Mouse (Mus musculus): ENCODE results near the gene Trim2. TPM values are rescaled to one million over a fixed set of nuclear protein-coding genes. Genes with fewer than 3 reads are reported as not detected.
A peak's percentile ranks its signal among the peaks of the same experiment; 100 is the strongest.

Trim2 gene
- polyA plus RNA-seq, 1 experiment from 2014 or later: 23.0 TPM

GRCm38 (mm10) chr3:84305010-84305692 lies 1.5 kb downstream of the Trim2 start:
- TF ChIP-seq CTCF (IDR thresholded peaks at IDR 0.05; ENCODE audit: low read depth): no peak
- peak overlapping the region; percentile 76 for H3K4me2 ChIP-seq (ENCODE audit: low read length)
- no peaks in the 10 kb centered on the region for H3K27me3 ChIP-seq (ENCODE audit: insufficient read depth, low read length)
- H3K27ac ChIP-seq: no peak overlapping the region
- no peaks in the 10 kb centered on the region for H3K9me3 ChIP-seq (replicated peaks; ENCODE audit: low read length)
- DNase-seq (ENCODE audit: low spot score) (peak; percentile 49), ATAC-seq (replicated peaks; ENCODE audit: low FRiP score, low read depth) (peak; percentile 64)
- WGBS: 2% methylated on average over 28 of the region's 28 CpGs
- H3K9ac ChIP-seq (ENCODE audit: low read depth, low read length): no peak overlapping the region
- no peaks in the 10 kb centered on the region for H3K36me3 ChIP-seq (ENCODE audit: insufficient read depth, low read length)
- H3K4me1 ChIP-seq (replicated peaks; ENCODE audit: insufficient read depth, low read length): peaks cover 14% of the 10 kb centered on the region
- H3K4me3 ChIP-seq (replicated peaks; ENCODE audit: low read depth, low read length): peak overlapping the region; percentile 35

DNA sequence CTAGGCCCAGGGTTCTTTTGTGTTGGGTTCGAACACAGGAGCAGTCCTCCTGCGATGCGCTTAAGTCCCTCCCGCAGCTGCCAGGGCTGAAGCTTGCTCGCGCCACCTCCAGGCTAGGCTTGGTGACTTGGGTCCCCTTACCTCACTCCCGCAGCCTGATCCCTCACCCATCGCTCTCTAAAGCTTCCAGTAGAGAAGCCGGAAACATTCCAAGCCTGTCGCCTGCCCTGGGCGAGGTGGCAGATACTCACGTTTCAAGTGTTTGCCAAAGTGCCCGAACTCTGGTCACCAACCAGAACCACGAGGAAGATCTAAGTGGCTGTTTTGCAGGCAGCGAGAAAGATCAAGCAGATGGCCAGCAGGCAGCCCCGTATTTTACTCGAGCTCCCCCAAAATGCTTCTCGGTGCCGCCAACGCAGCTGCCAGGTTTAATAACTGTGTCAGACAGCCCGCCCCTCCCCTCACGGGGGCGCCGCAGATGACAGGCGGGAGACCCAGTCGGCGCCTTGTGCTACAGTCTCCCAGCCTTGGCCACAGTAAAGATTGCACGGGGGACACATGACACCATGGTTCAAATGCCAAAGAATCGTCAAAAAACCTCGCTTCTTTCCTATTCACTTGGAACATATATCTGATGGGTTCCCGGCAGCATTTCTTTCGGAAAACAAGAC lies 2.2 kb downstream of the Trim2 start:
- under 1% methylated on average over 32 of the region's 32 CpGs for WGBS
- Histone ChIP-seq H3K9ac (ENCODE audit: low read depth, low read length) (0 out of 2 replicates have a peak overlapping the region, but pooled peaks have one; percentile 27), H3K9me3 (replicated peaks; ENCODE audit: low read length) (no peaks in the 10 kb centered on the region), H3K4me2 (ENCODE audit: low read length) (peak overlapping the region; percentile 76), H3K36me3 (ENCODE audit: insufficient read depth, low read length) (no peaks in the 10 kb centered on the region), H3K27me3 (ENCODE audit: insufficient read depth, low read length) (no peaks in the 10 kb centered on the region), H3K27ac (no peak overlapping the region), H3K4me3 (replicated peaks; ENCODE audit: low read depth, low read length) (peak overlapping the region; percentile 35), H3K4me1 (replicated peaks; ENCODE audit: insufficient read depth, low read length) (peaks cover 14% of the 10 kb centered on the region)
- ATAC-seq (replicated peaks; ENCODE audit: low FRiP score, low read depth) (0 out of 2 replicates have a peak, but pooled peaks have one; percentile 15), DNase-seq (ENCODE audit: low spot score) (peak; percentile 76)
- TF ChIP-seq CTCF (IDR thresholded peaks at IDR 0.05; ENCODE audit: low read depth): peak; percentile 58

GRCm38 (mm10) chr3:84303395-84303949 lies 3.2 kb downstream of the Trim2 start:
- DNase-seq (ENCODE audit: low spot score): no peak
- H3K9ac ChIP-seq (ENCODE audit: low read depth, low read length): no peak overlapping the region
- no peak overlapping the region for H3K27ac ChIP-seq
- no peaks in the 10 kb centered on the region for H3K36me3 ChIP-seq (ENCODE audit: insufficient read depth, low read length)
- peaks cover 14% of the 10 kb centered on the region for H3K4me1 ChIP-seq (replicated peaks; ENCODE audit: insufficient read depth, low read length)
- H3K27me3 ChIP-seq (ENCODE audit: insufficient read depth, low read length): no peaks in the 10 kb centered on the region
- no peak for TF ChIP-seq CTCF (IDR thresholded peaks at IDR 0.05; ENCODE audit: low read depth)
- H3K9me3 ChIP-seq (replicated peaks; ENCODE audit: low read length): no peaks in the 10 kb centered on the region
- no peak overlapping the region for H3K4me3 ChIP-seq (replicated peaks; ENCODE audit: low read depth, low read length)
- H3K4me2 ChIP-seq (ENCODE audit: low read length): no peak overlapping the region
- no peak for ATAC-seq (replicated peaks; ENCODE audit: low FRiP score, low read depth)
- 77% methylated on average over 8 of the region's 8 CpGs for WGBS

DNA sequence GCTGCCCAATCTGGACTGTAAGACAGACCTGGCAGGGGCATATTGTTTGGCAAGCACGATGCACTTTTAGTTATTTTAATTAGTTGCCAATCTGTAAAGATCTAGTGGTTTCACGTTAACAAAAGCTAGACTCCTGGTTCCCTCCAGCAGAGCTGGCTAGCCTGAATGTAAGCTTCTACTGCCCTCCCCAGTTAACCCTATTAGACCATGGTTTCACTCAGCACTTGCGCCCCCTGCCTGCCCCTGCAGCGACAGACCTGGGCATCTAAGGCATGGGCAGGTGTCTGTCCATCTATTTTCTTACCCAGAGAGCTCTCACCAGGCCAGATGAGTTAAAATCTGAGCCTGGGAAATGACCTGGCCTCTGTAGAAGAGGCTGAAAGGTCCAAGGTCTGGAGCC lies 4.4 kb downstream of the Trim2 start:
- WGBS: 11% methylated on average over 4 of the region's 4 CpGs
- Histone ChIP-seq H3K9me3 (replicated peaks; ENCODE audit: low read length) (no peaks in the 10 kb centered on the region), H3K27me3 (ENCODE audit: insufficient read depth, low read length) (no peaks in the 10 kb centered on the region), H3K36me3 (ENCODE audit: insufficient read depth, low read length) (no peaks in the 10 kb centered on the region), H3K27ac (no peak overlapping the region), H3K4me2 (ENCODE audit: low read length) (no peak overlapping the region), H3K4me1 (replicated peaks; ENCODE audit: insufficient read depth, low read length) (peaks cover 14% of the 10 kb centered on the region), H3K9ac (ENCODE audit: low read depth, low read length) (no peak overlapping the region), H3K4me3 (replicated peaks; ENCODE audit: low read depth, low read length) (no peak overlapping the region)
- ATAC-seq (replicated peaks; ENCODE audit: low FRiP score, low read depth): peak; percentile 64; the same call in 1 of the 2 replicates
- TF ChIP-seq CTCF (IDR thresholded peaks at IDR 0.05; ENCODE audit: low read depth): peak; percentile 79
- peak; percentile 64 for DNase-seq (ENCODE audit: low spot score)

DNA sequence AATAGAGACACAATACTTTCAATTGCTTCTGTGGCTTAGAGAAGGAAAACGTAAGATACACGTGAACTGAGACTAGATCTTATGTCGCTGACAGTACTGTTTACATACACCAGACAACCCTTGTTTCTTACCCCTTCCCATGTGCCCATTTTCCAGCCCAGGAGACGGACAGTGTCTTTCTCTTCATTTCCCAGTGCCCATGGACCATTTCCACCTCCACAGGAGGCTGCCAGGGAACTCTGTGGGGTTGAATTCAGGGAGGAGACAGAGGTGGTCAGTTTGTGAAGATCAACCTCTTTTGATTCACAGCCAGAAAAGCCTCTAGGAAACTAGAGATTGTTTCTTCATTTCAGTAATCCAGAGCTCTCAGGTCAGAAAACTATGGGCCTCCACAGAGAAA lies 5.0 kb downstream of the Trim2 start:
- Histone ChIP-seq H3K4me1 (replicated peaks; ENCODE audit: insufficient read depth, low read length) (peaks cover 14% of the 10 kb centered on the region), H3K4me3 (replicated peaks; ENCODE audit: low read depth, low read length) (no peak overlapping the region), H3K27me3 (ENCODE audit: insufficient read depth, low read length) (no peaks in the 10 kb centered on the region), H3K9ac (ENCODE audit: low read depth, low read length) (no peak overlapping the region), H3K4me2 (ENCODE audit: low read length) (no peak overlapping the region), H3K27ac (no peak overlapping the region), H3K9me3 (replicated peaks; ENCODE audit: low read length) (no peaks in the 10 kb centered on the region), H3K36me3 (ENCODE audit: insufficient read depth, low read length) (no peaks in the 10 kb centered on the region)
- 88% methylated on average over 4 of the region's 4 CpGs for whole genome bisulfite sequencing
- no peak for TF ChIP-seq CTCF (IDR thresholded peaks at IDR 0.05; ENCODE audit: low read depth)
- DNase-seq (ENCODE audit: low spot score) (no peak), ATAC-seq (replicated peaks; ENCODE audit: low FRiP score, low read depth) (no peak)

- Histone ChIP-seq H3K27me3 (ENCODE audit: insufficient read depth, low read length) (no peaks in the 10 kb centered on the region), H3K9ac (ENCODE audit: low read depth, low read length) (no peak overlapping the region), H3K4me3 (replicated peaks; ENCODE audit: low read depth, low read length) (no peak overlapping the region), H3K36me3 (ENCODE audit: insufficient read depth, low read length) (no peaks in the 10 kb centered on the region), H3K27ac (no peak overlapping the region), H3K4me2 (ENCODE audit: low read length) (no peak overlapping the region), H3K4me1 (replicated peaks; ENCODE audit: insufficient read depth, low read length) (no peaks in the 10 kb centered on the region), H3K9me3 (replicated peaks; ENCODE audit: low read length) (no peaks in the 10 kb centered on the region)
- 66% methylated on average over 3 of the region's 3 CpGs for WGBS
- no peak for TF ChIP-seq CTCF (IDR thresholded peaks at IDR 0.05; ENCODE audit: low read depth)
- ATAC-seq (replicated peaks; ENCODE audit: low FRiP score, low read depth) (no peak), DNase-seq (ENCODE audit: low spot score) (no peak)
Measured at GRCm38 (mm10) chr3:84298186-84298585, 8.5 kb downstream of the Trim2 start.

Measured in kidney, postnatal 0 days (tissue).